Mouse (Mus musculus) hindbrain, embryonic 11.5 days (tissue): ENCODE measurements at regions not wholly inside any gene's neighbourhood (a gene's known extent, or its start where the extent isn't known, plus 50 kb on each side); places are given as distances from the start of the nearest gene placed in this dataset.

Experiments
- ATAC-seq: fragments of 200-750 bp; cut with Nextera tagmentation; 2 replicates; pipeline ENCODE4 v1.8.0; 2017; ENCODE audit warnings: mild to moderate bottlenecking, moderate TSS enrichment, moderate library complexity; ENCODE audit not compliant: low FRiP score
- DNase-seq: peaks from one replicate; pipeline ENCODE4 v3.0.0-alpha.2; 2015; ENCODE audit warnings: low spot score
- H3K27ac ChIP-seq: fragments of 300-500 bp; sonication (generic); 2 replicates; pipeline ENCODE4 v1.5.1; 2014; ENCODE audit warnings: mild to moderate bottlenecking, low read depth, low read length
- H3K27me3 ChIP-seq: fragments of 300-500 bp; sonication (generic); 2 replicates; pipeline ENCODE4 v1.6.1; 2014; ENCODE audit warnings: mild to moderate bottlenecking, low read length, moderate library complexity, mixed read lengths; ENCODE audit not compliant: control insufficient read depth, insufficient read depth
- H3K36me3 ChIP-seq: fragments of 300-500 bp; sonication (generic); 2 replicates; pipeline ENCODE4 v1.6.1; 2014; ENCODE audit warnings: mild to moderate bottlenecking, low read length, moderate library complexity, mixed read lengths; ENCODE audit not compliant: control insufficient read depth, insufficient read depth
- H3K4me1 ChIP-seq: fragments of 300-500 bp; sonication (generic); replicated peaks from 2 replicates; pipeline ENCODE4 v1.6.1; 2014; ENCODE audit warnings: low read length, mixed read lengths; ENCODE audit not compliant: control insufficient read depth, insufficient read depth
- H3K4me2 ChIP-seq: fragments of 300-500 bp; sonication (generic); replicated peaks from 2 replicates; pipeline ENCODE4 v1.6.1; 2014; ENCODE audit warnings: mild to moderate bottlenecking, low read depth, low read length
- H3K4me3 ChIP-seq: fragments of 300-500 bp; sonication (generic); 2 replicates; pipeline ENCODE4 v1.5.1; 2014; ENCODE audit warnings: low read depth, low read length
- H3K9ac ChIP-seq: fragments of 300-500 bp; sonication (generic); 2 replicates; pipeline ENCODE4 v1.6.1; 2014; ENCODE audit warnings: low read depth, low read length
- H3K9me3 ChIP-seq: fragments of 300-500 bp; sonication (generic); 2 replicates; pipeline ENCODE4 v1.6.1; 2016; ENCODE audit warnings: low read length; ENCODE audit not compliant: control insufficient read depth
- WGBS: fragments of 180-500 bp; shearing (Covaris S2); extraction: QIAGEN DNeasy Blood & Tissue Kit; methylation state at CpG from one replicate; pipeline ENCODE4 v1.1.7; 2014; 5-methylcytosine and 5-hydroxymethylcytosine counted together

GRCm38 (mm10) chr12:35336314-35336713 lies 198.5 kb downstream of the Ahr start:
- Histone ChIP-seq H3K4me2 (no peak overlapping the region), H3K36me3 (no peaks in the 10 kb centered on the region), H3K27ac (no peak overlapping the region), H3K4me3 (no peak overlapping the region), H3K4me1 (no peaks in the 10 kb centered on the region), H3K9me3 (no peaks in the 10 kb centered on the region), H3K27me3 (no peaks in the 10 kb centered on the region), H3K9ac (no peak overlapping the region)
- no peak for DNase-seq
- ATAC-seq, result no peak

- Histone ChIP-seq H3K4me2 (no peak overlapping the region), H3K4me1 (no peaks in the 10 kb centered on the region), H3K27ac (no peak overlapping the region), H3K4me3 (no peak overlapping the region), H3K9me3 (no peaks in the 10 kb centered on the region), H3K36me3 (no peaks in the 10 kb centered on the region), H3K27me3 (no peaks in the 10 kb centered on the region), H3K9ac (no peak overlapping the region)
- ATAC-seq, result no peak
- DNase-seq, result no peak
- WGBS, result 85% methylated on average over 10 of the region's 10 CpGs
These were observed 200.3 kb downstream of the Ahr start for GRCm38 (mm10) chr12:35334344-35335075.

- Histone ChIP-seq H3K9ac (no peak overlapping the region), H3K27ac (no peak overlapping the region), H3K4me3 (no peak overlapping the region), H3K27me3 (no peaks in the 10 kb centered on the region), H3K4me1 (no peaks in the 10 kb centered on the region), H3K36me3 (no peaks in the 10 kb centered on the region), H3K4me2 (no peak overlapping the region), H3K9me3 (no peaks in the 10 kb centered on the region)
- DNase-seq (peak; percentile 10), ATAC-seq (no peak)
- 97% methylated on average over 3 of the region's 3 CpGs for WGBS
These were observed 203.5 kb downstream of the Ahr start for GRCm38 (mm10) chr12:35331303-35331702.

GRCm38 (mm10) chr12:35329699-35330098 lies 205.1 kb downstream of the Ahr start:
- H3K9me3 ChIP-seq, result no peaks in the 10 kb centered on the region
- no peak overlapping the region for H3K27ac ChIP-seq
- no peak for ATAC-seq
- no peaks in the 10 kb centered on the region for H3K36me3 ChIP-seq
- no peak for DNase-seq
- H3K4me3 ChIP-seq, result no peak overlapping the region
- no peak overlapping the region for H3K4me2 ChIP-seq
- no peak overlapping the region for H3K9ac ChIP-seq
- H3K4me1 ChIP-seq, result no peaks in the 10 kb centered on the region
- 89% methylated on average over 6 of the region's 6 CpGs for WGBS
- H3K27me3 ChIP-seq, result no peaks in the 10 kb centered on the region

- H3K4me3 ChIP-seq, result no peak overlapping the region
- no peaks in the 10 kb centered on the region for H3K27me3 ChIP-seq
- 92% methylated on average over 4 of the region's 4 CpGs for WGBS
- no peaks in the 10 kb centered on the region for H3K36me3 ChIP-seq
- no peak overlapping the region for H3K4me2 ChIP-seq
- H3K4me1 ChIP-seq, result no peaks in the 10 kb centered on the region
- H3K9ac ChIP-seq, result no peak overlapping the region
- DNase-seq (no peak), ATAC-seq (no peak)
- no peak overlapping the region for H3K27ac ChIP-seq
- no peaks in the 10 kb centered on the region for H3K9me3 ChIP-seq
These were observed 215.3 kb downstream of the Ahr start for GRCm38 (mm10) chr12:35319571-35319970.

GRCm38 (mm10) chr12:35317046-35317445 lies 217.8 kb downstream of the Ahr start:
- DNase-seq, result no peak
- WGBS, result 80% methylated on average over 3 of the region's 3 CpGs
- H3K4me1 ChIP-seq, result no peaks in the 10 kb centered on the region
- no peak overlapping the region for H3K4me2 ChIP-seq
- no peak for ATAC-seq
- H3K36me3 ChIP-seq, result no peaks in the 10 kb centered on the region
- H3K9ac ChIP-seq, result no peak overlapping the region
- no peak overlapping the region for H3K4me3 ChIP-seq
- no peaks in the 10 kb centered on the region for H3K27me3 ChIP-seq
- no peak overlapping the region for H3K27ac ChIP-seq
- no peaks in the 10 kb centered on the region for H3K9me3 ChIP-seq

GRCm38 (mm10) chr12:35314035-35314434 lies 220.8 kb downstream of the Ahr start:
- Histone ChIP-seq H3K27me3 (no peaks in the 10 kb centered on the region), H3K27ac (no peak overlapping the region), H3K4me2 (no peak overlapping the region), H3K4me1 (no peaks in the 10 kb centered on the region), H3K4me3 (no peak overlapping the region), H3K9me3 (no peaks in the 10 kb centered on the region), H3K9ac (no peak overlapping the region), H3K36me3 (no peaks in the 10 kb centered on the region)
- 86% methylated on average over 2 of the region's 2 CpGs for WGBS
- DNase-seq, result no peak
- no peak for ATAC-seq

- Histone ChIP-seq H3K4me1 (no peaks in the 10 kb centered on the region), H3K27ac (no peak overlapping the region; the same call in 1 of the 2 replicates), H3K4me2 (no peak overlapping the region), H3K27me3 (no peaks in the 10 kb centered on the region), H3K36me3 (no peaks in the 10 kb centered on the region), H3K9ac (no peak overlapping the region), H3K4me3 (no peak overlapping the region), H3K9me3 (no peaks in the 10 kb centered on the region)
- WGBS, result 60% methylated on average over 11 of the region's 11 CpGs
- ATAC-seq, result no peak
- peak; percentile 56 for DNase-seq
These were observed 221.5 kb downstream of the Ahr start for GRCm38 (mm10) chr12:35313191-35313925.

- Histone ChIP-seq H3K4me1 (no peaks in the 10 kb centered on the region), H3K4me3 (no peak overlapping the region), H3K36me3 (no peaks in the 10 kb centered on the region), H3K27ac (no peak overlapping the region), H3K4me2 (no peak overlapping the region), H3K27me3 (no peaks in the 10 kb centered on the region), H3K9me3 (no peaks in the 10 kb centered on the region), H3K9ac (no peak overlapping the region)
- DNase-seq (no peak), ATAC-seq (no peak)
These were observed 226.3 kb downstream of the Ahr start for GRCm38 (mm10) chr12:35308537-35308936.
